Mouse (Mus musculus): ENCODE results near the gene Pbx1. TPM values are rescaled to one million over a fixed set of nuclear protein-coding genes. Genes with fewer than 3 reads are reported as not detected.

Gene Pbx1
- total and polyA plus RNA-seq, 3 experiments = 0.10 TPM; not detected in 2

DNA sequence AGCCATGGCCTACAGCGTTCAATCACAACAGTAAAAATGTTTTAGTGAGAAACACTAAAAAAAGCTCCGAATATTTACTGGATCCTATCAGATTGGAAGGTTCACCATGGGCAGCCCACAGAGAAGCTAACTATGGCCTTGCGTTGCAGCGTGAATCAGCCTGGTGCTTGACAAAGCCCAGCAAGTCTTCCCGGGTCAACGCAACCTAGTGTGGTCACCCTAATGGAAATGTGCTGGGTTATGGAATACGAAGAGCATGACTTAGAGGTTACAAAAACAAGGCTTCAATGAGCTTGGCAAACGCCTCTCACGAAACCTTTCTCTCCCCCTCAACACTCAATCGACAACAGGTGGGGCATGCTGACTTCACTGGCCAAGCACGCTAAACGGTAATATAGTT lies 188.3 kb downstream of the Pbx1 start:
- H3K4me1 ChIP-seq (ENCODE audit: control insufficient read depth in 1 of 2, insufficient read depth in 2 of 2, low read length in 2 of 2) = no peaks in the 10 kb centered on the region
- H3K79me2 ChIP-seq (ENCODE audit: control insufficient read depth, insufficient read depth, low read length, poor library complexity) = no peaks in the 10 kb centered on the region
- no peaks in the 10 kb centered on the region for H3K27me3 ChIP-seq (ENCODE audit: control insufficient read depth in 1 of 2, insufficient read depth in 2 of 2, low read length in 2 of 2)
- TF ChIP-seq USF1 (IDR thresholded peaks at IDR 0.05; ENCODE audit: low read depth, low read length) = no peak
- TF ChIP-seq POLR2AphosphoS2 (IDR thresholded peaks at IDR 0.05; ENCODE audit: low read length) = no peak
- TF ChIP-seq POLR2AphosphoS5 (IDR thresholded peaks at IDR 0.05; ENCODE audit: borderline replicate concordance, low read depth, low read length) = no peak
- no peak for TF ChIP-seq CHD2 (IDR thresholded peaks at IDR 0.05; ENCODE audit: low read length)
- H3K9ac ChIP-seq (ENCODE audit: control insufficient read depth, low read depth, low read length, poor library complexity, severe bottlenecking) = no peak overlapping the region
- H3K36me3 ChIP-seq (ENCODE audit: control insufficient read depth in 1 of 2, insufficient read depth in 2 of 2, low read length in 2 of 2) = no peaks in the 10 kb centered on the region
- H3K4me3 ChIP-seq (ENCODE audit: control insufficient read depth in 1 of 2, insufficient read depth in 1 of 2, low read depth in 2 of 2, low read length in 2 of 2) = no peak overlapping the region
- no peaks in the 10 kb centered on the region for H3K9me3 ChIP-seq (replicated peaks; ENCODE audit: insufficient read depth, low read length)
- no peak overlapping the region for H3K27ac ChIP-seq (ENCODE audit: control insufficient read depth, low read depth, low read length)
- no peak for DNase-seq (ENCODE audit: low read depth, low spot score)

DNA sequence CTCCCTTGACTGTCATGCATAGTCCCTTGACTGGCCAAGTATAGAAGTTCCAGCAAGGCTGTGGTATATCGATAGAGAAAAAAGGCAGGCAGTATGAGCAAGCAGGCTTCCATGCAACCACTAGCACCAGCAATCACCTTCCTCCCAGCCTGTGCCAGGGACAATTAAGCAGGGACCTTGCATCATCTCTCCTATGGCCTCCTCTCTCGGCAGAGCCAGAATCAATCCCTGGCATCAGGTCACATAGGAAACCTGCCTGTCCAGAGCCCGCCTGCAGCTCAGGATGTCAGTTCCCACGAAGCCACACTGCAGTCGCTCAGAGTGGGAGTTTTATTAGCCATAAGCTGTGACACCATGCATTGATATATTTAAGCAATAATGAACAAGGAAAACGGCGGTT lies 189.0 kb downstream of the Pbx1 start:
- no peaks in the 10 kb centered on the region for H3K36me3 ChIP-seq (ENCODE audit: control insufficient read depth in 1 of 2, insufficient read depth in 2 of 2, low read length in 2 of 2)
- H3K9me3 ChIP-seq (replicated peaks; ENCODE audit: insufficient read depth, low read length) = no peaks in the 10 kb centered on the region
- no peaks in the 10 kb centered on the region for H3K4me1 ChIP-seq (ENCODE audit: control insufficient read depth in 1 of 2, insufficient read depth in 2 of 2, low read length in 2 of 2)
- no peak overlapping the region for H3K27ac ChIP-seq (ENCODE audit: control insufficient read depth, low read depth, low read length)
- no peak overlapping the region for H3K9ac ChIP-seq (ENCODE audit: control insufficient read depth, low read depth, low read length, poor library complexity, severe bottlenecking)
- no peaks in the 10 kb centered on the region for H3K79me2 ChIP-seq (ENCODE audit: control insufficient read depth, insufficient read depth, low read length, poor library complexity)
- DNase-seq (ENCODE audit: low read depth, low spot score) = no peak
- TF ChIP-seq MAX (IDR thresholded peaks at IDR 0.05; ENCODE audit: low read length) (no peak), NRF1 (IDR thresholded peaks at IDR 0.05; ENCODE audit: insufficient read depth, low read depth, low read length, poor library complexity, severe bottlenecking) (no peak), E2F4 (IDR thresholded peaks at IDR 0.05; ENCODE audit: borderline replicate concordance, low read depth, low read length) (no peak), GABPA (IDR thresholded peaks at IDR 0.05; ENCODE audit: low read depth, low read length) (no peak), MYB (IDR thresholded peaks at IDR 0.05; ENCODE audit: low read depth, low read length) (no peak), RCOR1 (IDR thresholded peaks at IDR 0.05; ENCODE audit: low read depth, low read length) (no peak), ZMIZ1 (IDR thresholded peaks at IDR 0.05; ENCODE audit: low read depth, low read length) (no peak), RAD21 (IDR thresholded peaks at IDR 0.05; ENCODE audit: low read depth, low read length) (no peak), MYC (IDR thresholded peaks at IDR 0.05; ENCODE audit: low read depth, low read length) (no peak), HCFC1 (IDR thresholded peaks at IDR 0.05; ENCODE audit: low read depth, low read length) (no peak), USF1 (IDR thresholded peaks at IDR 0.05; ENCODE audit: low read depth, low read length) (no peak), TBP (IDR thresholded peaks at IDR 0.05; ENCODE audit: low read depth, low read length) (no peak), TAL1 (IDR thresholded peaks at IDR 0.05; ENCODE audit: low read length) (no peak), NELFE (IDR thresholded peaks at IDR 0.05; ENCODE audit: low read depth, low read length) (no peak), USF2 (IDR thresholded peaks at IDR 0.05; ENCODE audit: borderline replicate concordance in 1 of 2, insufficient read depth in 1 of 2, low read depth in 1 of 2, low read length in 2 of 2) (no peak), SMC3 (IDR thresholded peaks at IDR 0.05; ENCODE audit: low read depth, low read length) (no peak), JUND (IDR thresholded peaks at IDR 0.05; ENCODE audit: low read depth, low read length) (no peak), TCF12 (IDR thresholded peaks at IDR 0.05; ENCODE audit: low read depth, low read length) (no peak)
- H3K27me3 ChIP-seq (ENCODE audit: control insufficient read depth in 1 of 2, insufficient read depth in 2 of 2, low read length in 2 of 2) = no peaks in the 10 kb centered on the region
- H3K4me3 ChIP-seq (ENCODE audit: control insufficient read depth in 1 of 2, insufficient read depth in 1 of 2, low read depth in 2 of 2, low read length in 2 of 2) = no peak overlapping the region

All from MEL (cell line).